Mouse (Mus musculus) ES-Bruce4 (cell line): ENCODE measurements around the gene Larp4. TPM values are rescaled to one million over a fixed set of nuclear protein-coding genes. Genes with fewer than 3 reads are reported as not detected.

Experiments
- H3K27ac ChIP-seq: 2 replicates; pipeline ENCODE4 v1.5.1; 2012; ENCODE audit warnings: low read length, inconsistent platforms; ENCODE audit not compliant: insufficient read depth
- H3K27me3 ChIP-seq: 2 replicates; pipeline ENCODE4 v1.6.1; 2012; ENCODE audit warnings: mild to moderate bottlenecking, low read length, inconsistent platforms; ENCODE audit not compliant: control insufficient read depth, poor library complexity, insufficient read depth, severe bottlenecking
- H3K36me3 ChIP-seq: 2 replicates; pipeline ENCODE4 v1.6.1; 2012; ENCODE audit warnings: inconsistent platforms, mild to moderate bottlenecking, low read length, moderate library complexity; ENCODE audit not compliant: control insufficient read depth, poor library complexity, insufficient read depth, severe bottlenecking
- H3K4me1 ChIP-seq: one replicate; pipeline ENCODE4 v1.8.1; 2011; ENCODE audit warnings: low read length; ENCODE audit not compliant: control insufficient read depth, insufficient read depth
- H3K4me3 ChIP-seq: 2 replicates; pipeline ENCODE4 v1.5.1; 2011; ENCODE audit warnings: low read depth, mild to moderate bottlenecking, low read length
- H3K9ac ChIP-seq: 2 replicates; pipeline ENCODE4 v1.6.1; 2012; ENCODE audit warnings: low read depth, mild to moderate bottlenecking, inconsistent platforms; ENCODE audit not compliant: poor library complexity, severe bottlenecking
- H3K9me3 ChIP-seq: replicated peaks from 2 replicates; pipeline ENCODE4 v1.6.1; 2012; ENCODE audit warnings: mild to moderate bottlenecking, low read length, inconsistent platforms; ENCODE audit not compliant: control insufficient read depth, poor library complexity, insufficient read depth, severe bottlenecking
- CTCF ChIP-seq: IDR thresholded peaks from one replicate; pipeline ENCODE4 v1.8.1; 2011; ENCODE audit warnings: low read depth, low read length
- EP300 ChIP-seq: IDR thresholded peaks from 2 replicates; pipeline ENCODE4 v1.6.1; 2011; ENCODE audit warnings: low read depth, low read length; ENCODE audit not compliant: insufficient read depth
- POLR2A ChIP-seq: IDR thresholded peaks from one replicate; pipeline ENCODE4 v1.8.1; 2011; ENCODE audit warnings: low read length; ENCODE audit not compliant: insufficient read depth
- polyA plus RNA-seq: library from polyadenylated mRNA; stranded (reverse); fragments of >200 nt; gene quantifications from 2 replicates; pipeline ENCODE4 v1.2.4, GENCODE M21; 2011; ENCODE audit warnings: low read depth; ENCODE audit not compliant: missing spikeins, insufficient read depth, insufficient read length

Larp4 gene
- polyA plus RNA-seq, 1 experiment: 144 TPM

- H3K4me3 ChIP-seq: no peak overlapping the region
- no peaks in the 10 kb centered on the region for H3K4me1 ChIP-seq
- H3K27ac ChIP-seq: no peak overlapping the region
- H3K9me3 ChIP-seq: no peaks in the 10 kb centered on the region
- H3K27me3 ChIP-seq: no peaks in the 10 kb centered on the region
- peaks cover 3% of the 10 kb centered on the region; the same call in 1 of the 2 replicates for H3K36me3 ChIP-seq
- TF ChIP-seq CTCF (no peak), POLR2A (no peak), EP300 (no peak)
- H3K9ac ChIP-seq: no peak overlapping the region
Observed at GRCm38 (mm10) chr15:99979715-99980114, 9.8 kb downstream of the Larp4 start.

- Histone ChIP-seq H3K27ac (no peak overlapping the region), H3K4me3 (no peak overlapping the region), H3K9me3 (no peaks in the 10 kb centered on the region), H3K4me1 (no peaks in the 10 kb centered on the region), H3K9ac (no peak overlapping the region), H3K27me3 (no peaks in the 10 kb centered on the region), H3K36me3 (peaks cover 56% of the 10 kb centered on the region)
- TF ChIP-seq POLR2A (no peak), EP300 (no peak), CTCF (no peak)
Observed at GRCm38 (mm10) chr15:99993100-99993499, 23.2 kb downstream of the Larp4 start.

- TF ChIP-seq CTCF (no peak), POLR2A (no peak), EP300 (no peak)
- Histone ChIP-seq H3K36me3 (peaks cover 54% of the 10 kb centered on the region), H3K27me3 (no peaks in the 10 kb centered on the region), H3K27ac (no peak overlapping the region), H3K4me3 (no peak overlapping the region), H3K9ac (no peak overlapping the region), H3K4me1 (no peaks in the 10 kb centered on the region), H3K9me3 (no peaks in the 10 kb centered on the region)
Observed at GRCm38 (mm10) chr15:99997114-99997804, 27.4 kb downstream of the Larp4 start.

- TF ChIP-seq POLR2A (no peak), EP300 (no peak), CTCF (no peak)
- Histone ChIP-seq H3K36me3 (peaks cover 66% of the 10 kb centered on the region), H3K9ac (no peak overlapping the region), H3K9me3 (no peaks in the 10 kb centered on the region), H3K27me3 (no peaks in the 10 kb centered on the region), H3K4me3 (no peak overlapping the region), H3K4me1 (no peaks in the 10 kb centered on the region), H3K27ac (no peak overlapping the region)
Observed at GRCm38 (mm10) chr15:99999390-99999789, 29.5 kb downstream of the Larp4 start.

GRCm38 (mm10) chr15:100004677-100005273 lies 34.9 kb downstream of the Larp4 start:
- no peak overlapping the region for H3K4me3 ChIP-seq
- H3K36me3 ChIP-seq: peaks cover 81% of the 10 kb centered on the region

GRCm38 (mm10) chr15:100006180-100006579 lies 36.3 kb downstream of the Larp4 start:
- Histone ChIP-seq H3K4me1 (no peaks in the 10 kb centered on the region), H3K9ac (no peak overlapping the region), H3K36me3 (peaks cover 86% of the 10 kb centered on the region)

More at GRCm38 (mm10) chr15:100004677-100005273, 34.9 kb downstream of the Larp4 start:
- Histone ChIP-seq H3K27ac (no peak overlapping the region), H3K9me3 (no peaks in the 10 kb centered on the region), H3K9ac (no peak overlapping the region), H3K4me1 (no peaks in the 10 kb centered on the region), H3K27me3 (no peaks in the 10 kb centered on the region)
- TF ChIP-seq EP300 (no peak), POLR2A (no peak), CTCF (no peak)

More at GRCm38 (mm10) chr15:100006180-100006579, 36.3 kb downstream of the Larp4 start:
- Histone ChIP-seq H3K27ac (no peak overlapping the region), H3K4me3 (no peak overlapping the region), H3K27me3 (no peaks in the 10 kb centered on the region), H3K9me3 (no peaks in the 10 kb centered on the region)
- TF ChIP-seq EP300 (no peak), POLR2A (no peak), CTCF (no peak)
